Mouse (Mus musculus): ENCODE measurements around the gene Camk1g. TPM values are rescaled to one million over a fixed set of nuclear protein-coding genes. Genes with fewer than 3 reads are reported as not detected.
A peak's percentile ranks its signal among the peaks of the same experiment; 100 is the strongest.

Camk1g gene
- polyA plus RNA-seq, 1 experiment, result 3.4 TPM

DNA sequence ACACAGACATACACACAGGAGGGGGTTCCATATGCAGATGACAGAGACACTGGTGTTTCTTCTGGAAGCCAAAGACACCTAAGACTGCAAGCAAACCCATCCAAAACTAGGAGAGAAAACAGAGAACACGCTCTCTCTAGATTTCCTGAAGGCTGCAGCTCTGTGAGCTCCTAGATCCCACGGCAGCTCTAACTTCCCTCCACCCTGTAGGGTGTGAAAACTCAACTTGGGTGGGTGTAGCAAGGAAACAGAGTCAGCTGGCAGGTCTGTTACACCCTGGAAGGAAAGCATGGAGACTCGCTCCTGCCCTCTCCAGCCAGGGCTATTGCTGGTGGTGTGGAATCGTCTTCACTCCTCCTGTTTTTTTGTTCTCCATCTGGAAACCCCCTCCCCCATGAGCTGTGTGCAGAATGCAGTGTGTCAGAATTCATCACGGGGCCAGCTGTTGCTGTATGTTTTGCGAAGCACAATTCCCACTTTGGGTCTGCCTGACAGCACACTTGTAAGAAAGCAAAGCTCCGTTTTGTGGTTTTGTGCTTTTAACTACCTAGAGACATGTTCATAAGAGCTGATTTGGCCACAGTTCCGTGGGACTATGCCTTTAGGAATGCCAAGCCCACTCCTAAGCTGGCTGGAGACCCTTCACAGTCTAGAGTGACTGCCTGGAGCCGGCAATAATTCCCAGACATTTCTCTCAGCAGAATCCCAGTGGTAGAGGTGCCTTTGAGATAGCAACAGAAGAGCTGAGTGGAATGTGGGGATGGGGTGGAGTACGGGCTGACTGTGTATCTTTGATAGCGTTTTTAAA lies 11.7 kb upstream of the Camk1g start:
- DNase-seq, result no peak
- WGBS, result 64% methylated on average over 11 of the region's 11 CpGs
- H3K27ac ChIP-seq (ENCODE audit: control insufficient read depth, insufficient read depth, low read length), result no peak overlapping the region
- TF ChIP-seq POLR2A (IDR thresholded peaks at IDR 0.05; ENCODE audit: control insufficient read depth, extremely low read depth, insufficient read depth, low read length, poor library complexity) (no peak), CTCF (IDR thresholded peaks at IDR 0.05; ENCODE audit: borderline replicate concordance, control insufficient read depth, extremely low read depth, insufficient read depth, low read length, poor library complexity) (no peak)
- H3K4me1 ChIP-seq (replicated peaks; ENCODE audit: control insufficient read depth, insufficient read depth, low read length), result peaks cover 4% of the 10 kb centered on the region
- H3K36me3 ChIP-seq (ENCODE audit: control insufficient read depth, insufficient read depth, low read length), result no peaks in the 10 kb centered on the region
- no peaks in the 10 kb centered on the region for H3K27me3 ChIP-seq (ENCODE audit: control insufficient read depth, insufficient read depth, low read length)
- no peak overlapping the region for H3K4me3 ChIP-seq (ENCODE audit: control insufficient read depth, insufficient read depth, low read length)

DNA sequence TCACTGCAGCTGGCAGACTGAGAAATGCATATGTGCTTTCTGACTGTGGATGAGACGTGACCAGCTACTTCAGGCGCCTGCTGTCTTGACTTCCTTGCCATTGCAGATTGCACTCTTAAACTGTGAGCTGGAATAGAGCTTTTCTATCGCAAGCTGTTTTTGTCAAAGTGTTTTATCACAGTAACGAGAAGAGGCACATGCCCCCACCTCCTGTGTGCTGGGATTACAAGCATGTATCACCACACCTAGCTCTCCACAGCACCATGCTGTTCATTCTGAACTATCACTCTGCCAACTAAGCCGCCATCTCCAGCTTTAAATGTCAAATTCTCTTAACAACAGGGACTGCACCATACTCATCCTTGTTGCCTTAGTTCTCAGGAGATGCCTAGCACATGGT lies 10.8 kb upstream of the Camk1g start:
- Histone ChIP-seq H3K4me3 (ENCODE audit: control insufficient read depth, insufficient read depth, low read length) (no peak overlapping the region), H3K36me3 (ENCODE audit: control insufficient read depth, insufficient read depth, low read length) (no peaks in the 10 kb centered on the region), H3K27ac (ENCODE audit: control insufficient read depth, insufficient read depth, low read length) (no peak overlapping the region), H3K4me1 (replicated peaks; ENCODE audit: control insufficient read depth, insufficient read depth, low read length) (peaks cover 4% of the 10 kb centered on the region), H3K27me3 (ENCODE audit: control insufficient read depth, insufficient read depth, low read length) (no peaks in the 10 kb centered on the region)
- 93% methylated on average over 5 of the region's 5 CpGs for WGBS
- TF ChIP-seq POLR2A (IDR thresholded peaks at IDR 0.05; ENCODE audit: control insufficient read depth, extremely low read depth, insufficient read depth, low read length, poor library complexity) (no peak), CTCF (IDR thresholded peaks at IDR 0.05; ENCODE audit: borderline replicate concordance, control insufficient read depth, extremely low read depth, insufficient read depth, low read length, poor library complexity) (no peak)
- DNase-seq, result no peak

DNA sequence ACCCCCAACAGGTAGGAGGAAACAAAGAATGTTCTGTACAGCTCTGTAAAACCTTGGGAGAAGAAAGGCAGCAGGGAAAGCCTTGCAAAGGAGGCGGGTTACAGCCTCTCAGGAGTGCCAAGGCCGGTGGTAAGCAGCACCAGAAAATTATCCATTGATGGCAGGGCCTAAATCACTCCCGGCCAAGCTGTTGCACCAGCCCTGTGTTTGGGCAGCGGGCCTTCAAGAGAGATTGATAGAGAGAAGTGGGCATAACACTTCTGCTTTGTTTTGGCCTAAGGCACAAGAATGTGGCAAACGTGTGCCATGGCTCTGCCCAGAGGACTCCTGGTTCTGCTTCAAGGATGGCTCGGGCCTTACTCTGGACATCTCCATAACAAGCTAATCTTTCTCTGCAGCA lies 9.5 kb upstream of the Camk1g start:
- no peak for TF ChIP-seq CTCF (IDR thresholded peaks at IDR 0.05; ENCODE audit: borderline replicate concordance, control insufficient read depth, extremely low read depth, insufficient read depth, low read length, poor library complexity)
- TF ChIP-seq POLR2A (IDR thresholded peaks at IDR 0.05; ENCODE audit: control insufficient read depth, extremely low read depth, insufficient read depth, low read length, poor library complexity), result no peak
- 92% methylated on average over 6 of the region's 6 CpGs for WGBS
- Histone ChIP-seq H3K27ac (ENCODE audit: control insufficient read depth, insufficient read depth, low read length) (no peak overlapping the region), H3K36me3 (ENCODE audit: control insufficient read depth, insufficient read depth, low read length) (no peaks in the 10 kb centered on the region), H3K27me3 (ENCODE audit: control insufficient read depth, insufficient read depth, low read length) (no peaks in the 10 kb centered on the region), H3K4me3 (ENCODE audit: control insufficient read depth, insufficient read depth, low read length) (no peak overlapping the region), H3K4me1 (replicated peaks; ENCODE audit: control insufficient read depth, insufficient read depth, low read length) (peaks cover 4% of the 10 kb centered on the region)
- DNase-seq, result no peak

DNA sequence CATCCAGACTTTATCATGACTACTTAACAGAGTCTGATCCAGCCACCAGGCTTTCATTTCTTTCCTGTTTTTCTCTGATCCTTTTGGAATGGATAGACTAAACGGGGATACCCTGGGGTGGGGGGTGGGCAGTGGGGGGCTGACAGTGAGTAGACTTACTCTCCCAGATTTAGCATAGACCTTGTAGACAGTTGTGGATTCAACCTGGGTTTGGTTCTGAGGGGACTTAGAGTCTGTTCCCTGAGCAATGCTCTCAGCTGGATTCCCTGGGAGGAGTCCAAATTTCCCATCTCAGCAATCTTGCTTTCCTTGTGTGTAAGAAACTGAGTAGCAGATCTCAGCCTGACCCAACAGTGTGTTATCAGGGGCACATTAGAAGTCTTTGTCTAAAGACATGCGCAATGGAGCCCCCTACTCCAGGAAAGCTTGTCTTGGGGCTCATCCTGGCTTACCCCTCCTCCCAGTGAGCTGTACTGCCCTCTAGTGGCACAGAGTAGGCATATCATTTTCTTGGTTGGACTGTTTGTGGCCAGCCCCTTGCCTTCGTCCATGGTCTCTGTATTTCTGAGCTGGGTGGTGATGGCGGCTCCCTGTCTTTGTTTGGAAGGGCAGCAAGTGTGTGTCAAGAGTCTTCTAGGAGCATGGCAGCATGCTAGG lies 6.5 kb upstream of the Camk1g start:
- no peaks in the 10 kb centered on the region for H3K27me3 ChIP-seq (ENCODE audit: control insufficient read depth, insufficient read depth, low read length)
- peak; percentile 60 for DNase-seq
- TF ChIP-seq CTCF (IDR thresholded peaks at IDR 0.05; ENCODE audit: borderline replicate concordance, control insufficient read depth, extremely low read depth, insufficient read depth, low read length, poor library complexity) (peak; percentile 63; the same call in 1 of the 2 replicates), POLR2A (IDR thresholded peaks at IDR 0.05; ENCODE audit: control insufficient read depth, extremely low read depth, insufficient read depth, low read length, poor library complexity) (no peak)
- no peaks in the 10 kb centered on the region for H3K36me3 ChIP-seq (ENCODE audit: control insufficient read depth, insufficient read depth, low read length)
- 58% methylated on average over 4 of the region's 4 CpGs for WGBS
- no peaks in the 10 kb centered on the region for H3K4me1 ChIP-seq (replicated peaks; ENCODE audit: control insufficient read depth, insufficient read depth, low read length)
- H3K4me3 ChIP-seq (ENCODE audit: control insufficient read depth, insufficient read depth, low read length), result no peak overlapping the region
- H3K27ac ChIP-seq (ENCODE audit: control insufficient read depth, insufficient read depth, low read length), result no peak overlapping the region

DNA sequence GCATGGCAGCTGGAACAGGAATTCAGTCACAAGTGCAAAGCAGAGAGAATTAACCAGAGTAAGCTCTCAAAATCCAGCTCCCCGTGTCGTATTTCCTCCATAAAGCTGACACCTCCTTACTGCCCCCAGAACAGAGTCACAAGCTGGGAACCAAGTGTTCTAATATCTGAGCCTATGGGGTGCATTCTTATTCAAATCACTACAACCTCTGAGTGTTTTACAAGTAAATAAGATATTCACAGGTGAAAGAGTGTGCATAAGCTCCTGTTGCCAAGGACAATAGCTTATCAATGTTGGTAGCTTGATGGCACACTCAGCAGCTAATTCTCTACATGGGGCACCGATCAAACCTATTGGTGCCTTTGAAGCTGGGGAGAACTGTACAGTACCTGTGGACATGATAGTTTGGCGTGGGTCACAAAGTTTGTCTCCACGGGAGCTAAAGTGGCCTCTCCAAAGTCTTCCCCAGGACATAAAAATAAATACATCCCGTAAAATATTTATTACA lies 3.9 kb upstream of the Camk1g start:
- Histone ChIP-seq H3K4me3 (ENCODE audit: control insufficient read depth, insufficient read depth, low read length) (no peak overlapping the region), H3K27ac (ENCODE audit: control insufficient read depth, insufficient read depth, low read length) (no peak overlapping the region), H3K4me1 (replicated peaks; ENCODE audit: control insufficient read depth, insufficient read depth, low read length) (peaks cover 14% of the 10 kb centered on the region), H3K27me3 (ENCODE audit: control insufficient read depth, insufficient read depth, low read length) (no peaks in the 10 kb centered on the region), H3K36me3 (ENCODE audit: control insufficient read depth, insufficient read depth, low read length) (no peaks in the 10 kb centered on the region)
- TF ChIP-seq POLR2A (IDR thresholded peaks at IDR 0.05; ENCODE audit: control insufficient read depth, extremely low read depth, insufficient read depth, low read length, poor library complexity) (no peak), CTCF (IDR thresholded peaks at IDR 0.05; ENCODE audit: borderline replicate concordance, control insufficient read depth, extremely low read depth, insufficient read depth, low read length, poor library complexity) (no peak)
- no peak for DNase-seq
- WGBS, result 96% methylated on average over 6 of the region's 6 CpGs

DNA sequence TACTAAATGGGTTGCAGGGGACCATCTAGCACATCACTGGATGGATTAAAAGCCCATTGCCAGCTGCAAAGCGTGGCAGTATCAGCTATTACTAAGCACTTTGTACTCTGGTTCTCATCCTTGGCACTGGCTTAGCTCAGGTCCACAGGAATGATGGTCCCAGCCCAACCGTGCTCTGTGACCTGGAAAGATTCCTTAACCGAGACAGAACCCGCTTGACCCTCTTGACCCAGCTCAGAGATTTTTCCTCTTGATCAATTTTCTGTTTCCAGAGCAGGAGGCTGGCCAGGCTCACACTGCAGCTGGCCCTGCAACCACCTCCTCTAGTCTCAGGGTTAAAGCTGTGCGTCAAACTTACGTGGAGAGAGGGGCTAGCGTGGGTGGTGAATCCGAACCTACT lies 1.0 kb downstream of the Camk1g start:
- no peak for DNase-seq
- Histone ChIP-seq H3K27me3 (ENCODE audit: control insufficient read depth, insufficient read depth, low read length) (no peaks in the 10 kb centered on the region), H3K36me3 (ENCODE audit: control insufficient read depth, insufficient read depth, low read length) (no peaks in the 10 kb centered on the region), H3K4me1 (replicated peaks; ENCODE audit: control insufficient read depth, insufficient read depth, low read length) (peaks cover 17% of the 10 kb centered on the region), H3K27ac (ENCODE audit: control insufficient read depth, insufficient read depth, low read length) (no peak overlapping the region), H3K4me3 (ENCODE audit: control insufficient read depth, insufficient read depth, low read length) (no peak overlapping the region)
- TF ChIP-seq POLR2A (IDR thresholded peaks at IDR 0.05; ENCODE audit: control insufficient read depth, extremely low read depth, insufficient read depth, low read length, poor library complexity) (no peak), CTCF (IDR thresholded peaks at IDR 0.05; ENCODE audit: borderline replicate concordance, control insufficient read depth, extremely low read depth, insufficient read depth, low read length, poor library complexity) (no peak)
- whole genome bisulfite sequencing, result 94% methylated on average over 8 of the region's 8 CpGs
